Mouse (Mus musculus) MEL (cell line): ENCODE measurements at regions not wholly inside any gene's neighbourhood (a gene's known extent, or its start where the extent isn't known, plus 50 kb on each side); places are given as distances from the start of the nearest gene placed in this dataset.

ENCODE experiments used
- CHD1 ChIP-seq: IDR thresholded peaks from 2 replicates; pipeline ENCODE4 v1.6.1; 2012; ENCODE audit warnings: low read depth, mild to moderate bottlenecking, inconsistent platforms, low read length, improper control_type of control experiment
- CTCF ChIP-seq, 3 experiments: IDR thresholded peaks in 2 of 3; conservative IDR thresholded peaks in 1 of 3; 2 replicates each; pipeline ENCODE4 v1.5.1; 2011 to 2012; ENCODE audit warnings: low read length in 3 of 3, low read depth in 2 of 3, mild to moderate bottlenecking in 2 of 3, improper control_type of control experiment in 1 of 3, inconsistent platforms in 1 of 3, mixed read lengths in 1 of 3, moderate library complexity in 1 of 3; ENCODE audit not compliant: control insufficient read depth in 1 of 3, insufficient read depth in 1 of 3, poor library complexity in 1 of 3, severe bottlenecking in 1 of 3
- EP300 ChIP-seq, 2 experiments: IDR thresholded peaks; 2 replicates each; pipeline ENCODE4 v1.6.1; 2011; ENCODE audit warnings: improper control_type of control experiment in 2 of 2, low read length in 2 of 2, low read depth in 1 of 2, mild to moderate bottlenecking in 1 of 2
- GABPA ChIP-seq: IDR thresholded peaks from 2 replicates; pipeline ENCODE4 v1.6.1; 2012; ENCODE audit warnings: low read depth, mild to moderate bottlenecking, inconsistent platforms, low read length, improper control_type of control experiment, moderate library complexity
- HCFC1 ChIP-seq: IDR thresholded peaks from 2 replicates; pipeline ENCODE4 v1.6.1; 2012; ENCODE audit warnings: low read depth, mild to moderate bottlenecking, inconsistent platforms, low read length, improper control_type of control experiment, moderate library complexity
- JUND ChIP-seq: IDR thresholded peaks from 2 replicates; pipeline ENCODE4 v1.6.1; 2011; ENCODE audit warnings: low read depth, mild to moderate bottlenecking, improper control_type of control experiment, low read length
- KAT2A ChIP-seq: conservative IDR thresholded peaks from 2 replicates; pipeline ENCODE4 v1.6.1; 2012; ENCODE audit warnings: low read depth, low read length, improper control_type of control experiment, inconsistent platforms
- MAX ChIP-seq: IDR thresholded peaks from 2 replicates; pipeline ENCODE4 v1.6.1; 2011; ENCODE audit warnings: low read length, improper control_type of control experiment
- MXI1 ChIP-seq: IDR thresholded peaks from 2 replicates; pipeline ENCODE4 v1.6.1; 2011; ENCODE audit warnings: mild to moderate bottlenecking, low read depth, low read length, improper control_type of control experiment
- TBP ChIP-seq: IDR thresholded peaks from 2 replicates; pipeline ENCODE4 v1.8.0; 2011; ENCODE audit warnings: low read depth, low read length, improper control_type of control experiment
- ZKSCAN1 ChIP-seq: IDR thresholded peaks from 2 replicates; pipeline ENCODE4 v1.6.1; 2012; ENCODE audit warnings: low read depth, mild to moderate bottlenecking, inconsistent platforms, low read length, improper control_type of control experiment, moderate library complexity
- ZMIZ1 ChIP-seq: IDR thresholded peaks from 2 replicates; pipeline ENCODE4 v1.6.1; 2012; ENCODE audit warnings: low read depth, mild to moderate bottlenecking, inconsistent platforms, low read length, improper control_type of control experiment, moderate library complexity

GRCm38 (mm10) chr13:60032586-60032985, 144.6 kb downstream of the Gas1 start:
- TF ChIP-seq ZKSCAN1 (no peak), EP300 (IDR thresholded peaks at IDR 0.05; ENCODE audit: low read depth in 1 of 2, low read length in 2 of 2) (no peak), ZMIZ1 (no peak), CTCF (IDR thresholded peaks at IDR 0.05 in 2 of 3, conservative IDR thresholded peaks at IDR 0.05 in 1 of 3; ENCODE audit: control insufficient read depth in 1 of 3, insufficient read depth in 1 of 3, low read depth in 2 of 3, low read length in 3 of 3, poor library complexity in 1 of 3, severe bottlenecking in 1 of 3) (no peak), TBP (no peak), MAX (no peak), MXI1 (no peak), GABPA (no peak), HCFC1 (no peak), JUND (no peak), CHD1 (no peak), KAT2A (no peak)
